ENCODE assay signal across 7 mouse cellular contexts in the genomic region with DNA sequence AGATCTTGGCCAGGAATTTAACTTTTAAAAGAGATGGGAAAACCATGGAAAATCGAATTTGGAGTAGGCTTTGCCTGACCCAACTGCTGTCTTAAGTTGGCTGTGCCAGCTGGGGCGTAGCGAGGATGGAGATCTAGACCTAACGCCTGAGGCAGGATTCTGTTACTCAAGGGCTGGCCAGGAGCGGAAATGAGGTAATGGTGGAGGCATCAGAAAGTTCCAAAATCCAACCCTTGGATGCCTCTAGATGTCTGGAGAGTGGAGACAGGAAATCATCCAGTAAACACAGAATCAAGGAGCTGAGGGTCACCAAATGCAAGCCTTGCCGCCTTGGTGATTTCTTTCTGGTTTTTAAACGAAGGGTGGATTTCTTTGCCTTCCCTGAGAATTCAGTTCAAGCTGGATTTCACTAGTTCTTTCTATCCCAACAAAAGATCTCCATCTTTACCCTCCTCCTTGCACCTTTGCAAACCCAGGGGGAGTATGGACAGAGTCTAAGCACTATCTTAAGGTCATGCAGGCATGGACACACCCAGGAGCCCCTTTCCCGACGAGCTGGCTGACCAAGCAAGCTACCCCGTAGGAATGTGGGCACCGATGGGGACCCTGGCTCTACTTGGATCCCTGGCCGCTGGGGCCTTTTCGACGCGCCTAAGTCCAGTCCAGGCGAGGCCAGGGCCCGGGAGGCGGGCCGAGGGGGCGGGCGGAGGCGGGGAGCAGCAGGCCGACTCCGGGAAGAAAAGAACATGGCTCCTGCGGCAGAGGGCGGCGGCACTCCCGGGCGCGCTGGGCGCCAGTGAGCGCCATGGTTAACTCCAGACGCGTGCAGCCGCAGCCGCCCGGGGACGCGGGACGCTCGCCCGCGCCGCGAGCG. TPM values are rescaled to one million over a fixed set of nuclear protein-coding genes. Genes with fewer than 3 reads are reported as not detected.
DNase-seq lines count a peak whose midpoint lies in the region; ATAC-seq and TF ChIP-seq lines count a peak whose summit lies in the region.

A gene (plus strand): TSS at position 619 of the 874 bp plus-strand sequence.

- no peak for TF ChIP-seq CTCF in hindbrain, postnatal 0 days (IDR thresholded peaks at IDR 0.05; ENCODE audit: low read depth)

- H3K9ac ChIP-seq in hindbrain, postnatal 0 days (replicated peaks; ENCODE audit: low read length) = peak within 1 kb of the TSS; percentile 99

- H3K4me3 ChIP-seq in hindbrain, postnatal 0 days (ENCODE audit: low read length) = peak within 1 kb of the TSS; percentile 81
- H3K4me3 ChIP-seq in megakaryocyte, embryonic 14.5 days (replicated peaks) = peak within 1 kb of the TSS; percentile 99

- peak within 1 kb of the TSS; percentile 98 for H3K27ac ChIP-seq in hindbrain, postnatal 0 days

- ATAC-seq in hindbrain, postnatal 0 days = peak; percentile 84

- intact Hi-C loops in left cerebral cortex, postnatal 25 days (cut with DNase I) = loop anchor here (10.0 kb wide), 1 partner anchor 344 kb away; a partner anchor contains a TSS

- peak; percentile 89 for DNase-seq in adrenal gland, postnatal 25 days
- peak; percentile 75 for DNase-seq in embryo, embryonic 10 days (ENCODE audit: low spot score)
- peak; percentile 83 for DNase-seq in gastrocnemius, postnatal 25 days
- DNase-seq in hindbrain, postnatal 0 days (ENCODE audit: low spot score) = peak; percentile 77
- peak in 1 of 2 experiments; percentile 57 for DNase-seq in left cerebral cortex, postnatal 25 days (ENCODE audit: low spot score in 2 of 2)
- peak; percentile 69 for DNase-seq in right cerebral cortex, postnatal 25 days

- H3K4me1 ChIP-seq in hindbrain, postnatal 0 days (ENCODE audit: insufficient read depth, low read length) = peaks cover 8% of the 10 kb centered on the region
- peaks cover 21% of the 10 kb centered on the region for H3K4me1 ChIP-seq in megakaryocyte, embryonic 14.5 days

- H3K27me3 ChIP-seq in hindbrain, postnatal 0 days (ENCODE audit: insufficient read depth, low read length) = no peaks in the 10 kb centered on the region
- peaks cover 14% of the 10 kb centered on the region for H3K27me3 ChIP-seq in megakaryocyte, embryonic 14.5 days (replicated peaks)

- peak within 1 kb of the TSS; percentile 84 for H3K4me2 ChIP-seq in hindbrain, postnatal 0 days (ENCODE audit: low read depth, low read length)

- WGBS in hindbrain, postnatal 0 days = 9% methylated on average over 44 of the region's 46 CpGs

- no peaks in the 10 kb centered on the region for H3K36me3 ChIP-seq in hindbrain, postnatal 0 days (ENCODE audit: insufficient read depth, low read length)
- peaks cover 13% of the 10 kb centered on the region for H3K36me3 ChIP-seq in megakaryocyte, embryonic 14.5 days (replicated peaks; ENCODE audit: low read length)

- H3K9me3 ChIP-seq in hindbrain, postnatal 0 days (ENCODE audit: low read length) = no peaks in the 10 kb centered on the region
- peaks cover 5% of the 10 kb centered on the region for H3K9me3 ChIP-seq in megakaryocyte, embryonic 14.5 days

RNA-seq across cellular contexts. Expression of the gene that starts here (rescaled TPM):
- 47.4 and 59.7 TPM in 2 replicates for total RNA-seq in adrenal gland, postnatal 25 days (2021)
- total RNA-seq in gastrocnemius, postnatal 25 days (2021) = 10 to 100 TPM; 11.8 to 13.4 TPM
- 20.8 and 23.7 TPM in 2 replicates for total RNA-seq in hindbrain, postnatal 0 days (2014; rRNA removed)
- 5.3 and 6.0 TPM in 2 replicates for polyA plus RNA-seq in hindbrain, postnatal 0 days (2015; fragmentation: Nextera tagmentation; extraction: Ambion mirVana)
- 10 to 100 TPM; 22.4 to 24.8 TPM for total RNA-seq in left cerebral cortex, postnatal 25 days (2021)
- polyA plus RNA-seq in megakaryocyte, embryonic 14.5 days (2012; ENCODE audit: insufficient read depth, low replicate concordance) = 0.92 and 1.2 TPM in 2 replicates
